Mouse (Mus musculus): ENCODE data around the gene Prkn.

DNA sequence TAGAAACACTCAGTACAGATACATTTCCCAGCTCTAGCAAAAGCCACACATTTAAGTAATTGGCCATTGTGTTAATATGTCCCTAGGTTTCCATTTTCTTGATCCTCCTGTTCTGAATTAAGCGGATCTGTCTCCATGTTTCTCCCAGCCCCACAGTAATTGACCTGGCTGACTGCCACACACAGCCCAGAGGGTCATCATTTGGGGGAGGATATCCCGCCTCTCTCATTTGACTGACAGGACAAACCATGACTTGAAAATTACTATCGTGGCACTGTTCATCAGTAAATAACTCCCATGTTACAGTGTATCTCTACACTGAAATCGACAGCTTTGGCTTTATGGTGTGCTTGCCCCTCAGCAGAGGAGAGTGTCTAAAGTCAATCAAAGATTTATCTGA lies 146.9 kb downstream of the Prkn start:
- TF ChIP-seq CTCF (IDR thresholded peaks at IDR 0.05; ENCODE audit: borderline replicate concordance, extremely low read depth, insufficient read depth, insufficient read length) (no peak), POLR2A (IDR thresholded peaks at IDR 0.05; ENCODE audit: borderline replicate concordance, extremely low read depth, insufficient read depth, insufficient read length, poor library complexity, severe bottlenecking) (no peak)
